Mouse (Mus musculus) E14TG2a.4 (cell line): ENCODE measurements at regions not wholly inside any gene's neighbourhood (a gene's known extent, or its start where the extent isn't known, plus 50 kb on each side); places are given as distances from the start of the nearest gene placed in this dataset.
"Not testable (repeated sequence)": the region's sequence is repeated elsewhere in the genome, so short reads cannot be mapped to it uniquely, and the experiment has no call there.

Source experiments
- H3K27me3 ChIP-seq: 2 replicates; pipeline ENCODE4 v1.6.1; 2014; ENCODE audit warnings: low read length, control low read depth; ENCODE audit not compliant: insufficient read depth
- H3K36me3 ChIP-seq: 2 replicates; pipeline ENCODE4 v1.6.1; 2014; ENCODE audit warnings: low read length, control low read depth; ENCODE audit not compliant: insufficient read depth
- H3K4me1 ChIP-seq: replicated peaks from 2 replicates; pipeline ENCODE4 v1.6.1; 2014; ENCODE audit warnings: low read depth, low read length, control low read depth
- H3K4me3 ChIP-seq: replicated peaks from 2 replicates; pipeline ENCODE4 v1.5.1; 2014; ENCODE audit warnings: mild to moderate bottlenecking, low read length
- H3K9me3 ChIP-seq: 2 replicates; pipeline ENCODE4 v1.6.1; 2014; ENCODE audit warnings: low read length, control low read depth
- CTCF ChIP-seq: conservative IDR thresholded peaks from 2 replicates; pipeline ENCODE4 v1.5.1; 2014; ENCODE audit warnings: low read length
- NANOG ChIP-seq: IDR thresholded peaks from 2 replicates; pipeline ENCODE4 v1.6.1; 2014; ENCODE audit warnings: borderline replicate concordance, low read length, mixed read lengths
- POU5F1 ChIP-seq: IDR thresholded peaks from 2 replicates; pipeline ENCODE4 v1.6.1; 2014; ENCODE audit warnings: low read length, borderline replicate concordance

DNA sequence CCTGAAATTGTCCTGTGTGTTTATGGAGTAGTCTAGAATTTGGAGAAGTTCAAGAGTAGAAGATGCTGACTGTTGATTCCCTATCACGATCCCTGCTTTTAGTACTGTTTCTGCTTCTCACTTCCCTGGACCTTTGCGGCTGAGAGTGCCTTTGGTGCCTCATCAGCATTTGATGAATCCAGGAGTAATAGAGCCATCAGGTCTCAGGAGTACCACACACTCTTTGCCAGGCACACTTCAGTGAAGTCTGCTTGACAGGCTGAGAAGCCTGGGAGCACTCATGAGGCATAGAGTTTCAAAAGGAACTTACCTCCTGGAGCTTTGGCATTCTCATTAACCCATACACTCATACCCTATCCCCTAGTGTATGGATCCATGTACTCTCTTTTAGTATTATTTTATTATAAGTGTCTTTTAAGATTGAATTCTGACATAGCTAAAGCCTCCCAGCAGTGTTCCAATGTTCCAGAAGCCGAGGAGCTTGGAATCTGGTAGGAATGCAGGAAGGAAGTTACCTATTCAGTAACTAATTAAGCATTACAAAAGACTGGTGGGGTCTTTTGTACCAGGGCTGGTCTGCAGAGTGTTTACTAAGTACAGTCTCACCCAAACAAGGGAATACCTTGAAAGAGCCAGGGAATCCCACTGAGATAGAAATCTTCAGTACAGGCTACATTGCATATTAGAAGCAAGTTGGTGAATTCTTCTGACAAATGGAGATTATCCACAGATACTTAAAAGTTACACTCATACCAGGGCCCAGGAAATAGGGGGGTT, 139.7 kb downstream of the Tex13c3 start:
- H3K4me3 ChIP-seq, H3K9me3 ChIP-seq, H3K27me3 ChIP-seq, H3K36me3 ChIP-seq: not testable (repeated sequence)
- H3K4me1 ChIP-seq = peaks cover 24% of the 10 kb centered on the region
- TF ChIP-seq NANOG = peak; percentile 79

GRCm38 (mm10) chrX:19313286-19313685, 167.8 kb downstream of the Tex13c3 start:
- peaks cover 11% of the 10 kb centered on the region; the same call in 1 of the 2 replicates for H3K4me1 ChIP-seq
- no peak overlapping the region for H3K4me3 ChIP-seq
- H3K27me3 ChIP-seq = no peaks in the 10 kb centered on the region
- no peaks in the 10 kb centered on the region for H3K9me3 ChIP-seq
- no peaks in the 10 kb centered on the region for H3K36me3 ChIP-seq
- TF ChIP-seq NANOG (no peak), CTCF (no peak), POU5F1 (no peak)

DNA sequence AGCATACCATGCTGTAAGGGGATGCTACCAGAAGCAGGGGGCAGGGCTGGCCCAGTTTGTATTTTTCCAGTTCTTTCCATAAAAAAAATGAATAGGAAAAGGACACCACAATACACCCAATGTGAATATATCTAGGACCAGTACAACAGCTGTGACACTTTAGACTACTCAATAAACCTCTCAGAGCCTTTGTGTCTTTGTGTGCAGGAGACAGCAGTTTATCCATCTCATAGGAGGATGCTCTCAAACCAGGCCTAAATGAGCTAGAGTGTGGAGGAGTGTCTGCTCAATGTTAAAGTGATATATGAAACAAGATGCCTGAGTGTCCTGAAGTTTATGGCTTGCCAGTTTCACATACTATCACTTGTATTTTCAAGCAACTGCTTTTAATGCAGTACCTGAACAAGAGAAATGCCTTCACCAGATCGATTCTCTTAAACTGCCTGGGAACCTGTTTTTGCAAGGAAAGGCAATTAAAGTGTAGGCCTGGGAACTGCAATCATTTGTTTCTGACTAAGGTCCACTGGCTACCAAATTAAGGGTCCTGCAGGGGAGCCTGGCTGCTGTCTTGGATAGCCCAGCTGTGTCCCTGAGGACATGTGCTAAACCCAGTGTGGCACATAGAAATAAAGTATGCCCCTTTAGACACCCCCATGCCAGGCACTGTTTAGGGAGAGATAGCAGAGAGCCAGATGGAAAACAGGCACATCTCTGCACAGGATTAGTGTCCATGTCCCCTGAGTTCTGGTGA, 169.1 kb downstream of the Tex13c3 start:
- Histone ChIP-seq H3K36me3 (no peaks in the 10 kb centered on the region), H3K4me3 (no peak overlapping the region), H3K9me3 (no peaks in the 10 kb centered on the region), H3K4me1 (peaks cover 11% of the 10 kb centered on the region; the same call in 1 of the 2 replicates), H3K27me3 (no peaks in the 10 kb centered on the region)
- no peak for TF ChIP-seq POU5F1
- TF ChIP-seq NANOG = no peak
- no peak for TF ChIP-seq CTCF

DNA sequence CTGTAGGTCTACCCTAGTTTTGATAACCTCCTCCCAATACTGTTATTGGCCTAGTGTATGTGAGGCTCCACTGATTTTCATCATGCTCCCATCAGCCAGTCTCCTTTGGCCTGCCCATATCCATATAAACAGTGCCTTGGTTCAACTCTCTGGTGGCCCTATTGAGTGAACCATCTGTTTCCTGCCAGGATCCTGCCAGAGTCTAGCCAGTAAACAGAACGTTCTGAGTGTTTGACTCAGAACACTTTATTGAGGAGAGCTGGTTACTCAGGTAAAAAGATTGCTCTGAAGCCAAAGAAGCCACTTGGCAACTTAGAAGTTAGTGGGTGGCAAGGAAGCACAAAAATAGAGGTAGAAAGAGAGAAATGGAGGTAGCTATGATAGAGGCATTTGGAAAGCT, 169.7 kb downstream of the Tex13c3 start:
- no peaks in the 10 kb centered on the region for H3K9me3 ChIP-seq
- H3K36me3 ChIP-seq = no peaks in the 10 kb centered on the region
- H3K4me1 ChIP-seq = peaks cover 11% of the 10 kb centered on the region; the same call in 1 of the 2 replicates
- no peaks in the 10 kb centered on the region for H3K27me3 ChIP-seq
- H3K4me3 ChIP-seq = no peak overlapping the region
- TF ChIP-seq NANOG (no peak), CTCF (no peak), POU5F1 (no peak)

- Histone ChIP-seq H3K36me3 (no peaks in the 10 kb centered on the region), H3K4me3 (no peak overlapping the region), H3K27me3 (no peaks in the 10 kb centered on the region), H3K4me1 (0 out of 2 replicates have a peak, but pooled peaks cover 3% of the 10 kb centered on the region), H3K9me3 (0 out of 2 replicates have a peak, but pooled peaks cover 5% of the 10 kb centered on the region)
- TF ChIP-seq POU5F1 = no peak
- no peak for TF ChIP-seq CTCF
- TF ChIP-seq NANOG = no peak
Measured at GRCm38 (mm10) chrX:19288171-19288570, 192.9 kb downstream of the Tex13c3 start.

- no peaks in the 10 kb centered on the region for H3K27me3 ChIP-seq
- 0 out of 2 replicates have a peak, but pooled peaks cover 5% of the 10 kb centered on the region for H3K9me3 ChIP-seq
- TF ChIP-seq CTCF (no peak), POU5F1 (no peak), NANOG (no peak)
- 0 out of 2 replicates have a peak, but pooled peaks cover 3% of the 10 kb centered on the region for H3K4me1 ChIP-seq
- H3K36me3 ChIP-seq = no peaks in the 10 kb centered on the region
- H3K4me3 ChIP-seq = no peak overlapping the region
Measured at GRCm38 (mm10) chrX:19286431-19286830, 194.7 kb downstream of the Tex13c3 start.

GRCm38 (mm10) chrX:19285773-19286172, 195.3 kb downstream of the Tex13c3 start:
- H3K4me1 ChIP-seq = 0 out of 2 replicates have a peak, but pooled peaks cover 3% of the 10 kb centered on the region
- TF ChIP-seq NANOG (no peak), CTCF (peak; percentile 28)
- H3K27me3 ChIP-seq = no peaks in the 10 kb centered on the region
- H3K4me3 ChIP-seq = no peak overlapping the region
- H3K36me3 ChIP-seq = no peaks in the 10 kb centered on the region
- H3K9me3 ChIP-seq = 0 out of 2 replicates have a peak, but pooled peaks cover 5% of the 10 kb centered on the region

GRCm38 (mm10) chrX:19283078-19283477, 198.0 kb downstream of the Tex13c3 start:
- Histone ChIP-seq H3K9me3 (no peaks in the 10 kb centered on the region), H3K27me3 (no peaks in the 10 kb centered on the region), H3K4me1 (0 out of 2 replicates have a peak, but pooled peaks cover 3% of the 10 kb centered on the region), H3K4me3 (no peak overlapping the region), H3K36me3 (no peaks in the 10 kb centered on the region)
- TF ChIP-seq NANOG (no peak), POU5F1 (no peak), CTCF (no peak)
